Mouse (Mus musculus): ENCODE results near the gene Ly6g6c.

- TF ChIP-seq GATA1 (IDR thresholded peaks at IDR 0.05; ENCODE audit: low read length) (no peak), TAL1 (IDR thresholded peaks at IDR 0.05; ENCODE audit: low read length) (no peak)
Measured at GRCm38 (mm10) chr17:35031880-35032279, 33.3 kb upstream of the Ly6g6c start.

Measured in erythroblast, embryonic 14.5 days (primary cell).